Mouse (Mus musculus) gastrocnemius, postnatal 36 days (tissue): Measurements from ENCODE around the gene Zfp54. TPM values are rescaled to one million over a fixed set of nuclear protein-coding genes. Genes with fewer than 3 reads are reported as not detected.

Source experiments
- total RNA-seq, 2 experiments: library from RNA; stranded (reverse); gene quantifications; 2 replicates each; pipeline ENCODE4 v1.2.3; 2021

The Zfp54 gene
- total RNA-seq, 2 experiments from 2014 or later = 0.49 to 0.74 TPM

Other genes with a start within 250 kb of the Zfp54 start
- not detected for gene Vmn1r234, start 197.1 kb upstream of the Zfp54 start, total RNA-seq
- gene Vmn1r235, start 166.8 kb upstream of the Zfp54 start, total RNA-seq = not detected
- gene Vmn1r236, start 140.3 kb upstream of the Zfp54 start, total RNA-seq = not detected
- not detected for gene Vmn1r237, start 111.4 kb upstream of the Zfp54 start, total RNA-seq
- under 1 TPM; 0.54 to 0.69 TPM for gene Zfp677, start 39.5 kb upstream of the Zfp54 start, total RNA-seq
- 1 to 10 TPM; 5.4 to 7.0 TPM for gene Zfp51, start 27.1 kb downstream of the Zfp54 start, total RNA-seq
- gene Zfp53, start 65.8 kb downstream of the Zfp54 start, total RNA-seq = 1 to 10 TPM; 1.3 to 1.8 TPM
- 1 to 10 TPM; 4.0 to 5.5 TPM for gene Zfp52, start 112.3 kb downstream of the Zfp54 start, total RNA-seq
- 1 to 10 TPM; 1.6 to 2.1 TPM for gene Zfp948, start 143.8 kb downstream of the Zfp54 start, total RNA-seq
- 1 to 10 TPM; 1.1 to 1.5 TPM for gene Zfp983, start 227.4 kb downstream of the Zfp54 start, total RNA-seq